15 mouse cellular contexts compared by ENCODE assay signal in genomic region chr1:73642691-73643109, GRCm38 (mm10).
A peak's percentile ranks its signal among the peaks of the same experiment; 100 is the strongest.
DNase-seq lines count a peak whose midpoint lies in the region; ATAC-seq and TF ChIP-seq lines count a peak whose summit lies in the region.
"Had no signal": no experiment of that assay in that cellular context is flagged by ENCODE, and none has a peak within 500 bp of the region (broad histone marks: within the 10 kb centered on the region; RNA-seq: fewer than 3 reads in every experiment).

No protein-coding gene starts in this region.

- no peaks in the 10 kb centered on the region for H3K9me3 ChIP-seq in forebrain, embryonic 11.5 days (ENCODE audit: control insufficient read depth, low read length)
- no peaks in the 10 kb centered on the region for H3K9me3 ChIP-seq in midbrain, embryonic 10.5 days (replicated peaks)
- H3K9me3 ChIP-seq: embryonic facial prominence, embryonic 12.5 days; heart, embryonic 12.5 days; liver, embryonic 13.5 days had no signal

- H3K4me2 ChIP-seq in forebrain, embryonic 11.5 days (ENCODE audit: low read depth, low read length, severe bottlenecking), result no peak overlapping the region
- H3K4me2 ChIP-seq: embryonic facial prominence, embryonic 12.5 days; heart, embryonic 12.5 days; liver, embryonic 13.5 days had no signal

- TF ChIP-seq CTCF in gastrocnemius, adult 2 months (IDR thresholded peaks at IDR 0.05), result no peak

- H3K36me3 ChIP-seq in forebrain, embryonic 11.5 days (ENCODE audit: control insufficient read depth, insufficient read depth, low read length), result no peaks in the 10 kb centered on the region
- no peaks in the 10 kb centered on the region for H3K36me3 ChIP-seq in midbrain, embryonic 10.5 days
- H3K36me3 ChIP-seq: embryonic facial prominence, embryonic 12.5 days; heart, embryonic 12.5 days; liver, embryonic 13.5 days had no signal

- peaks cover 13% of the 10 kb centered on the region; the same call in 1 of the 2 replicates for H3K4me1 ChIP-seq in forebrain, embryonic 11.5 days (replicated peaks; ENCODE audit: control insufficient read depth, insufficient read depth, low read length)
- H3K4me1 ChIP-seq in midbrain, embryonic 10.5 days, result peaks cover 57% of the 10 kb centered on the region
- H3K4me1 ChIP-seq: liver, embryonic 13.5 days had no signal

- peak; percentile 59 for ATAC-seq in forebrain, embryonic 11.5 days (replicated peaks; ENCODE audit: low FRiP score)
- ATAC-seq: CD4-positive, CD25-positive, alpha-beta regulatory T cell, adult 4 months had no signal

- WGBS in forebrain, embryonic 11.5 days, result 6% methylated on average over 7 of the region's 7 CpGs
- 9% methylated on average over 7 of the region's 7 CpGs for WGBS in midbrain, embryonic 10.5 days

- no peak overlapping the region for H3K9ac ChIP-seq in forebrain, embryonic 11.5 days (ENCODE audit: low read length)
- H3K9ac ChIP-seq: embryonic facial prominence, embryonic 12.5 days; heart, embryonic 12.5 days; liver, embryonic 13.5 days had no signal

- intact Hi-C loops in gastrocnemius, adult 2 months (cut with DNase I), result no loop called here

- H3K27ac ChIP-seq in forebrain, embryonic 11.5 days (ENCODE audit: low read depth, low read length), result peak overlapping the region; percentile 82
- H3K27ac ChIP-seq in midbrain, embryonic 10.5 days (replicated peaks), result peak overlapping the region; percentile 87
- no peak overlapping the region for H3K27ac ChIP-seq in gastrocnemius, adult 2 months
- H3K27ac ChIP-seq: embryonic facial prominence, embryonic 12.5 days; liver, embryonic 13.5 days; macrophage had no signal

- H3K4me3 ChIP-seq in forebrain, embryonic 11.5 days (ENCODE audit: low read depth, low read length), result no peak overlapping the region
- no peak overlapping the region for H3K4me3 ChIP-seq in midbrain, embryonic 10.5 days
- H3K4me3 ChIP-seq in gastrocnemius, adult 2 months, result no peak overlapping the region
- H3K4me3 ChIP-seq: embryonic facial prominence, embryonic 12.5 days; heart, embryonic 12.5 days; liver, embryonic 13.5 days had no signal

- DNase-seq in right cerebral cortex, postnatal 10 days (ENCODE audit: low spot score in 2 of 2), result peak; percentile 28 to 49
- no peak for DNase-seq in right cerebral cortex, adult 2 months (ENCODE audit: low spot score in 2 of 2)
- peak; percentile 55 for DNase-seq in forebrain, embryonic 11.5 days (ENCODE audit: low spot score)
- DNase-seq in midbrain, embryonic 10.5 days (ENCODE audit: low spot score), result peak; percentile 66
- DNase-seq in urinary bladder, postnatal 36 days (ENCODE audit: low spot score in 2 of 2), result peak; percentile 22 to 28
- no peak for DNase-seq in c-Kit-positive CD71-positive TER-119-positive erythroid progenitor cells, embryonic 14.5 days (ENCODE audit: low spot score)
- DNase-seq in gastrocnemius, adult 2 months, result no peak
- no peak for DNase-seq in left cerebral cortex, adult 11 months (ENCODE audit: low spot score)
- DNase-seq: kidney, postnatal 10 days; liver, embryonic 13.5 days; right cerebral cortex, postnatal 4 days had no signal

- no peaks in the 10 kb centered on the region for H3K27me3 ChIP-seq in forebrain, embryonic 11.5 days (ENCODE audit: control insufficient read depth, insufficient read depth, low read length)
- H3K27me3 ChIP-seq in midbrain, embryonic 10.5 days (ENCODE audit: low read depth, poor library complexity, severe bottlenecking), result no peaks in the 10 kb centered on the region
- H3K27me3 ChIP-seq: embryonic facial prominence, embryonic 12.5 days; heart, embryonic 12.5 days; liver, embryonic 13.5 days had no signal

Comparison
In these comparisons a context has a peak if more than half of its experiments do, and no peak if none do; other contexts are left out.
1. DNase-seq: peak in right cerebral cortex, postnatal 10 days (2 of 2), forebrain, embryonic 11.5 days (single experiment), midbrain, embryonic 10.5 days (single experiment) and urinary bladder, postnatal 36 days (2 of 2); none in right cerebral cortex, adult 2 months (0 of 2), c-Kit-positive CD71-positive TER-119-positive erythroid progenitor cells, embryonic 14.5 days (single experiment), gastrocnemius, adult 2 months (single experiment) and left cerebral cortex, adult 11 months (single experiment).